Mouse (Mus musculus) gastrocnemius, adult 8-10 months (tissue): ENCODE measurements around the gene Gm9112. TPM values are rescaled to one million over a fixed set of nuclear protein-coding genes. Genes with fewer than 3 reads are reported as not detected.
"Not testable (repeated sequence)": the region's sequence is repeated elsewhere in the genome, so short reads cannot be mapped to it uniquely, and the experiment has no call there.

ENCODE experiments used
- DNase-seq, 2 experiments: peaks; one replicate each; pipeline ENCODE4 v3.0.0; 2022; ENCODE audit warnings: low spot score in 2 of 2
- total RNA-seq, 4 experiments: library from RNA; stranded (reverse); gene quantifications; 2 replicates each; pipeline ENCODE4 v1.2.4; 2022

Gene Gm9112
- total RNA-seq: not detected

DNA sequence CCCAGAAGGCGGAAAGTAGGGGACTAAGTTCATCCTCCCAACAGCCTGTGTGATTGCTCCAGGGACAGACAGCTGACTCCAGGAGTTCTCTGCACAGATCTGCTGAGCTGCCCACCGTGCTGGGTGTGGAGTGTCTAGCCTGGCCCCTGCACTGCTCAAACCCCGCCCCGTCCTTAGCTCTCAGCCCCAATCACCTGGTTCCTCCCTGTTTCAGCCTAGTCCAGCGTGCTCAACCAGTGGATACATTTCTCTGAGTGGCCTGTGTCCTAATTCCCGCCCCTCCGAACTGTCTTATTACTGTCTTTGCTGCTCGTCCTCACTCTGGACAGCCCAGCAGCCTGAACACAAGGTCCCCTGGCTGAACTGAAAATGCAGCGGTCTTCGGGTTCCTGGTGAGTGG is at the start of gene Gm9112, which contains the start of gene Dmrtc1b:
Gm9112 (minus strand) TSS at position 101 of the 400 bp plus-strand sequence.
Dmrtc1b (plus strand) TSS at position 331 of the 400 bp plus-strand sequence.
- DNase-seq: not testable (repeated sequence)

DNA sequence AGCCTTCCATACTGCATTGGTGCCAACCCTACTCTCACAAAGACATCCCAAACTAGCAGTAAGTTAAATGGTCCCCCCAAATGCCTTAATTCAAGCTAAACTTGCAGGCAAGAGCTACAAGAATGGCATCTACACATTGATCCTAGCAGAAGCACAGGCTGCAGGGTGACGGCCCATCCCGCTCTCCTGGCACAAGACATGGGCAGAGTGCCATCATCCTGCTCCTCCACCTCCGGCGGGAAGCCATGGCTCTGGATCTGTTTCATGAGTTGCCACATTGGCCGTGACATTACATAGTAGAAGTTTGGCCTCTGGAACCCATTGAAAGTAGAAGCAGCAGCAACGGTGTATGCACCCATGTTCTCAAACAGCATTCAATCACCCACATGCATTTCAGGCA is 16.8 kb upstream of the Gm9112 start:
- not testable (repeated sequence) for DNase-seq

DNA sequence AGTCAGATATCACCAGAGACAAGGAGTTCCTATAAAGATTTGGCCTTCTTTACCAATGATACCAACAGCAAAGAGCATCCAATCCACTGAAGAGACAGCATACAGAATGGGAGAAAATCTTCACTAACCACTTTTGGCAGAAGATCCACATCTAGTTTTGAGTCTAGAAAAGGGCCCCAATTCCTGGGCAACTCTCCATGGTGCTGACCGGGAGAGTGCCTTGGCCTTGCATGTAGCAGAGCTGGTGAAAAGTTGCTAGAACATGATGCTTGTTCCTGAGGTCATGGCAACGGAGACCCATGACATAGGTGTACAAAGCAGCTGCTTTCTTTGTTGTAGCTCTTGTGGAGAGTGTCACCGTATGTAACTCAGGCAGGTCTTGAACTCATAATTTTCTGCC is 6.8 kb downstream of the Gm9112 start:
- not testable (repeated sequence) for DNase-seq

DNA sequence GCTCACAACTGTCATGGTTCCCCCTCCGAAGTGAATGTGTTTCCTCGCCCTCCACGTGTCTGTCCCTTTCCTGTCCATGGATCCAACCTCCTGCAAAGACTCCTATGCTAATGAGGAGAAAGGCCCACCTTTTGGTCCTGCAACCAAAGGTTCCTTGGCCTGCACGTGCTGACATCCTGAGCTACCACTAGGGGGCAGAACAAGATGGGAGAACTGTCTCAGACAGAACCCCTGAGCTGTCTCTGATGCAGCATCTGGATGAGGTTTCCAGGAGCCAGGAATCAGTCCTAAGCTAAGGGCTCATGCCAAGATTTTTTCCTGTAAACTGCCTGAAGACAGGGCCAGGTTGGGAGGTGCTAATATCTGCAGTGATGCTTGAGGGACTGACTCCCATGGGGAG is 18.2 kb downstream of the Gm9112 start:
- not testable (repeated sequence) for DNase-seq

DNA sequence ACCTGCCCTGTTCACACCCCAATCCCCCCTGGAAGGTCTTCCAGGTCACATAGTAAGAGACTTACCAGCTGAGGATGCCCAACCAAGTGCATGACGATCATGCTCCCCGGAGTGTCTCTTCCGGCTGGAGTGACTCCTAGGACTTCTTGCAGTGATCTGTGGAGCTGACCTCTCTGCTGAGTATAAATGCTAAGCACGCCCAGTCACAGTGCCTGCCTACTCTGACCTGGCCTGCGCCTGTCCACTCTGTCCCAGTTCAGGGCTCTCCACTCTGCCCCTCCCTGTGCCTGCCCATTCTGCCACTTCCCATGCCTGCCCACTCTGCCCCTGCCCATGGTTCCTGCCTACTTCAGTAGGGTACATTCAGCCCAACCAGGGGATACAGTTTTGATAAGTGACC is 20.6 kb downstream of the Gm9112 start, which contains the start of gene Gm3880:
Gm3880 (minus strand) TSS at position 101 of the 400 bp plus-strand sequence.
- not testable (repeated sequence) for DNase-seq

DNA sequence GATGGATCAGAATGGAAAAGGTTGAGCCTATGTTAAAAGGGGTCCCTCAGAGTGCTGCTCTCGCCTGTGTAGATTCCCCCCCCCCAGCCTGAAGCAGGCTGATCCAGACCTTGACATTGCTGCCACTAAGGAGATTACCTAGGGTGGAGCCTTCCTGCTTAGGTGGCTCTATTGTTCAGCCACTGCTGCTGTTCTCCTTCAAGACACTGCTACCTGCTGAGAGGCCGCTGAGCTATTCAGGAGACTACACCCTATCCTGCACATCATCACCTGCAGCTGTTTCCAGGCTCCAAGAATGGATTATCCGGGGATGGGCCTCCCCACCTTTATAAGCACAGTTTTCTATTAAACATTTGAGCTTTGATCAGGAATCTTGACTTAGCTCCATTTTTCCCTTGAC is 22.7 kb downstream of the Gm9112 start:
- DNase-seq: not testable (repeated sequence)

DNA sequence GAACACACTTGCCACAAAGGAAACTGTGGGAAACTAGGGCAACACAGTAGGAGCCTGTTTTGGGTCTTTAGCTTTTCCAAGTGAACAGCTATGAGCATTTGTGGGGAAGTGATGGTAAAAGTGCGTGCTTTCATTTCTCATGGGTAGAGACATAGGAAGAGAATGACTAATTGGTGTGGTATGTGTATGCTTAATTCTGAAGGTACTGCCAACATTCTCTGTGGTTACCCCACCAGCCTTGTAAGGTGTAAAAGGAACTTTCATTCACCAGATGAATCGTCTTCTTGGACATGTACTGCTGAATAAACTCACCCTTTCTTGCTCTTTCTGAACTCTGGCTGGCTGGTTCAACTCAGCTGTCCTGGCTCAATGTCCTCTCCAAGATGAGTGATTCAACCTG is 40.8 kb downstream of the Gm9112 start:
- DNase-seq: no peak

DNA sequence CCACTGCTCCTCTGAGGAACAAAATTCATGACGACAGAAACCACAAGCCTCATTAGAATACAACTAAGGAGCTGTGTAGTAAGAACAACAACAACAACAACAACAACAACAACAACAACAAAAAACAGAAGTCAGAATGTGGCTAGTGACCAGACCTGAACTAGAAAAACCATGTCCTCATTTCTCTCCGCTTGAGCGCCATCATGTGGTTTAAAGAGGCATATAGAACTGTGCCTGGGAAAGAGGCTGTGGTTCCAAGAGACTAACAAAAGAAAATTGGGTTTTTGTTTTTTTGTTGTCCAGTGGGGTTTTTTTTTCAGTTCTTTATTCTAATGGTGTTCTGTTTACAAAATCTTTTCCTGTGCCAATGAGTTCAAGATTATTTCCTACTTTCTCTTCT is 46.7 kb downstream of the Gm9112 start:
- DNase-seq: no peak

Other genes starting within 250 kb of the Gm9112 start
- gene Hdac8, start 202.3 kb downstream of the Gm9112 start, total RNA-seq: 1 to 10 TPM; 3.7 to 5.8 (median 4.5) TPM
- 100 to 1,000 TPM; 533 to 733 (median 615) TPM for gene Phka1, start 63.4 kb downstream of the Gm9112 start, total RNA-seq
- not detected for gene Gm3880, start 20.7 kb downstream of the Gm9112 start, total RNA-seq
- not detected for gene Dmrtc1b, start 230 bp upstream of the Gm9112 start, total RNA-seq
- not detected for gene Dmrtc1c1, start 95.3 kb upstream of the Gm9112 start, total RNA-seq
- not detected for gene Dmrtc1c2, start 147.0 kb upstream of the Gm9112 start, total RNA-seq
- not detected for gene 1700031F05Rik, start 160.3 kb upstream of the Gm9112 start, total RNA-seq
- gene Dmrtc1a, start 201.1 kb upstream of the Gm9112 start, total RNA-seq: not detected
- not detected for gene 1700011M02Rik, start 201.3 kb upstream of the Gm9112 start, total RNA-seq
- not detected for gene 1700018G05Rik, start 220.7 kb upstream of the Gm9112 start, total RNA-seq